Mouse (Mus musculus) heart, postnatal 10 days (tissue): ENCODE results near the gene Trank1. TPM values are rescaled to one million over a fixed set of nuclear protein-coding genes. Genes with fewer than 3 reads are reported as not detected.

Experiments used
- DNase-seq, 2 experiments: peaks; one replicate each; pipeline ENCODE4 v3.0.0; 2021
- intact Hi-C: fragments of 180-260 bp; cut with DNase I; formaldehyde crosslinking; loops from one replicate; pipeline ENCODE4 v1.15.1; 2025
- total RNA-seq, 2 experiments: library from RNA; stranded (reverse); gene quantifications; 2 replicates each; pipeline ENCODE4 v1.2.3; 2021

Trank1 gene
- total RNA-seq, result under 1 TPM; 0.02 TPM

DNA sequence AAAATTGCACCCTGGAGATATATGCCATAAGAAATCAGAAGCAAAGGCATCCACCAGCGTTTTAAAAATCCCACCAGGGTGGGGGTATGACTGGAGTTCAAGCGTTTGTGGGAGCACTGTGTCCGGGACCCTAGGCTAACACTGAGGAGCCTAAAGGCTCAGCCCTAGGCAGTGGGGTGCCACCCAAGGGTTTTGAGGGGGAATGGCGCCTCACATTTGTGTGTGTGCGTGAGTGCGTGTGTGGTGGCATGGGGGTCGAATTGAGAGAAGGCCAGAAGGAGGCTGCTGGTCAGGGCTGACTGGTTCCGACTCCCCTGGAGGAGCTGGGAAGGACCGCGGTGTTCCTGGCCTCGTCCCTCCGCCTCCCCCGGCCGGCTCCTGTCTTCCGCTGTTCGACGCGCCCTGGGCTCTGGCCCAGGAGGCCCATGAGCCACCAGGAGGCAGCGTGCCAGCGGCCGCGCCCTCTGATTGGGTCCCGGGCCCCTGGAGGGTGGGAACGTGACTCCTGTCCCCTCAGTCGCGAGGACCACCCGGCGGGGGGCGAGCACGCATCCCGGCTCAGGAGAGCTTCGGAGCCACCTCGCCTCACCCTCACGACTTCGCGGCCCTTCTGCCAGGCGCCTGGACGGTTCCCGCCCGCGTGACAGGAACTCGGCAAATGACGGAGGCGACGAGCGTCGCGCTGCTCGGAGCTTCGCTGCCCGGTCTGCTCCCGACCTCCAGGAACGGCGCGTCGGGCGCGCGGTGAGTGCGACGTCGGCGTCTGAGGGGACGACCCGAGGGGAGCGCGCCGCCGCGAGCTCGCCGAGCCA, at the start of gene Trank1:
Gene Trank1 (plus strand): TSS at position 709 of the 812 bp plus-strand sequence.
- peak; percentile 5 to 15 for DNase-seq
- intact Hi-C loops, result no loop called here

DNA sequence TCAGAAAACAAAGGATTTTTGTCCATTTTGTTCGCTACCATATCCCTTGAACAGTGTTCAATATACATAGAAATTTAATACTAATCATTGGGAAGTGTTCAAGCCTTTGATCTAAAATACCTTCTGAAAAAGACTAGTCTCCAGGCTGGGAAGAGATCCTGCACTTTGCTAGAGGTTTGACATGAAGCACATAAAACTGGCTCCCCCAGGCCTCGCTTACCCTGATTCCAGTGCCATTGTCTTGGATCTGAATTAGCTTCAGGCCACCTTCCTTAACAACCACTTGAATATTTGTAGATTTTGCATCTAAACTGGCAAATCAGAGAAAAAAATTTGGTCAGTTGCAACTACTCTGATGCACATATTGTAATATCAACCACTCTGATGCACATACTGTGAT, 43.5 kb upstream of the Trank1 start:
- intact Hi-C loops, result no loop called here
- no peak for DNase-seq

DNA sequence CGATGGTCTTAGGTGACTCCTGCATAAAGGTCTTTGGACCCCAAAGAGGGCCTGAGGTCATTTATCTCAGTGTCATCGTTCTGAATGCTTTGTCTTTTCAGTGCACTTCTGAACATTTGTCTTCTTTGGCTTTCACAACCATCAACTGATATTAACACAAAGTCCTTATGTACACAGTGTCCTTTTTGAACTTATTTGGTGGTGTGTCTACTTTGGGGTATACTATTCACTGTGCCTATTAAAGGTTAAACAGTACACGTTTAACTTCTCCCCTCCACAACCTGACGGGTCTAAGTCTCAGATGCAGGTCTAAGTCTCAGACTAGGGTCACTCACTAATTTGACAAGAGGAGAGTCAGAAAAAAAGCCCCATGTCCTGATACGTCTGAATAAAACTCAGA, 40.9 kb upstream of the Trank1 start:
- DNase-seq, result no peak
- intact Hi-C loops, result no loop called here

DNA sequence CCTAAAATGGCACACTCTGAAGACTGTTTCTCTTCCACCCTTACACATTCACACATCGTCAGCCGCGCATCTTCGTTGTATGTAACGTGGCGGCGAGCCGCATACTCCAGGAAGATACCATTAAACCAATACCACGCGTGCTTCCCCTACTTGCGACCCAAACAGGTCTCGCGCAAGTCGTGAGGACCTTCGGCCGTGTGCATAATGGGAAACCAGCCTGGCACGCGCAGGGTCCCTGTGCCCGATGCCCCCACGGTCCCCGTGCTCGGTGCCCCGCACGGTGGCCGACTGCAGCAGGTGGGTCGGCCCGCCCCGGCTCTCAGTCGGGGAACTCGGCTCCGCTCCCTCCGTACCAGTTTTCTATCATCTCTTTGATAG, 40.5 kb upstream of the Trank1 start:
- no peak for DNase-seq
- intact Hi-C loops, result no loop called here

DNA sequence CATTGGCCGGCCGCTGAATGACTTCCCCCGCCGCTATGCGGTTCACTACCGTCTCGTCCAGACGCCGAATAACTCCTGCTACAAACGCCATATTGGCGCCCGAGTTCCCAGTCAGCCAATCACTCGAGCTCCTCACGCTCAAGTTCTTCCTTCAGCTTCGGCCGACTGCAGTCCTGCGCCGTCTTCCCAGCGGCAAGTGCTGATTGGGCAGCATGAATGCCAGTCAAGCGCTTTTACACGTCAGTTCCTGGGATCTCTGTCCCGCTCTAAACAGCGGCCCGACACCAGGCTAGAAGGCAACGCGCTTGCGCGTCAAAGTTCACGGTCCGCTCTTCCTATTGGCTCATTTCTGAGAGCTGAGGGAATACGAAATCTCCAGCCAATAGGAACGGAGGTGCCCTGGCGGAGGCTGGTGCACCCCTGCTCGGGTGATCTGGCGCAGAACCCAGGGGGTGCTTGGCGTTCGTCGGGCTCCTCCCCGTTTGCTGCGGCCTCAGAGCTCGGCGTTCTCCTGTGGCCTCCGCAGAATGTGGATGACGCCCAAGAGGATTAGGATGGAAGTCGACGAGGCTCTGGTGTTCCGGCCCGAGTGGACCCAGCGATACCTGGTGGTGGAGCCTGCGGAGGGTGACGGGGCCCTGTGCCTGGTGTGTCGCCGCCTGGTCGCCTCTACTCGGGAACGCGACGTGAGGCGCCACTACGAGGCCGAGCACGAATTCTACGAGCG, 39.9 kb upstream of the Trank1 start, which contains the start of the genes Mlh1 and Epm2aip1:
Gene Mlh1 (minus strand): TSS at position 358 of the 727 bp plus-strand sequence.
Gene Epm2aip1 (plus strand): TSS at position 496 of the 727 bp plus-strand sequence.
- intact Hi-C loops, result no loop called here
- DNase-seq, result peak; percentile 100

DNA sequence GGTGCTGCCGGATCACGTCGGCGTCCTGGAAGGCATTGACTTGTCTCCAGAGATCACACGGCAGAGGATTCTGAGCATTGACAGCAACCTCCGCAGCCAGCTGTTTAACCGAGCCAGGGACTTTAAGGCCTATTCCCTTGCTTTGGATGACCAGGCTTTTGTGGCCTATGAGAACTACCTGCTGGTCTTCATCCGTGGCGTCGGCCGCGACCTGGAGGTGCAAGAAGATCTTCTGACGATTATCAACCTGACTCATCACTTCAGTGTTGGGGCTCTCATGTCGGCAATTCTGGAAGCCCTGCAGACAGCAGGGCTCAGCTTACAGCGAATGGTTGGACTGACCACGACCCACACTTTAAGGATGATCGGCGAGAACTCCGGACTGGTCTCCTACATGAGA, 39.2 kb upstream of the Trank1 start:
- intact Hi-C loops, result no loop called here
- no peak for DNase-seq

DNA sequence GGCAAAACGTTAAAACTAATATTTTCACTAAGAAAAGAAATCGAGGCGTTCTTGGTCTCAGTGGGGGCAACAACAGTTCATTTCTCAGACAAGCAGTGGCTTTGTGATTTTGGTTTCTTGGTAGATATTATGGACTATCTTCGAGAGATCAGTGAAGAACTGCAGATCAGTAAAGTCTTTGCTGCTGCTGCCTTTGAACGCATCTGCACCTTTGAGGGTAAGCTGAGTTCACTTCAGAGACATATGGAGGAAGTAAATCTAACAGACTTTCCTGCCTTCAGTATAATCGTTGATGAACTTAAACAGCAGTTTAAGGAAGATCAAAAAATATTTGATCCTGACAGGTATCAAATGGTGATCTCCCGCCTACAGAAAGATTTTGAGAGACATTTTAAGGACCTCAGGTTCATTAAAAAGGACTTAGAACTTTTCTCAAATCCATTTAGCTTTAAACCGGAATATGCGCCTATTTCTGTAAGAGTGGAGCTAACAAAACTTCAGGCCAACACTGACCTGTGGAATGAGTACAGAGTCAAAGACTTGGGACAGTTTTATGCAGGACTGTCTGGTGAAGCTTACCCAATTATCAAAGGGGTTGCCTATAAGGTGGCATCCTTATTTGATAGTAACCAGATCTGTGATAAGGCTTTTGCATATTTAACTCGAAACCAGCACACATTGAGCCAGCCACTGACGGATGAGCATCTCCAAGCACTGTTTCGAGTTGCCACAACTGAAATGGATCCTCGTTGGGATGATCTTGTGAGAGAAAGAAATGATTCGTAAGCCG, 38.3 kb upstream of the Trank1 start:
- intact Hi-C loops, result no loop called here

DNA sequence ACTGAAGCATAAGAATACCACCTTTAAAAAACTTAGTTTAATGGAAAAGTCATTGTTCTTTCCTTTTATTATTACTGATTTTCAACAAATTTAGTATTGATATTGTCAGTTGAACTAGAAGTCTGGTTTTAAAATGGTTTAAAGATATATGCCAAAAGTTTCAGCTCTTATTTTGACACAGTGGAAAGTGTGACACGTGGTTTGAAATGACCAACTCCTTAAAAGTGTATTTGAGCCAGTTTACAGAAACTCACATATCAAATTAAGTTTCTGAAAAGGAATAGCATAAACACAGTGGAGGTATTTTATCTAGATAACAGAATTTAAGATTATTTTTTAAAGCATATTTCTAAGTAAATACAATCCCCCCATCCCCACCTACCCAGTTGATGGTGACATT, 37.6 kb upstream of the Trank1 start:
- intact Hi-C loops, result no loop called here
- DNase-seq, result no peak

More for the DNA sequence above, 38.3 kb upstream of the Trank1 start:
- no peak for DNase-seq

DNA sequence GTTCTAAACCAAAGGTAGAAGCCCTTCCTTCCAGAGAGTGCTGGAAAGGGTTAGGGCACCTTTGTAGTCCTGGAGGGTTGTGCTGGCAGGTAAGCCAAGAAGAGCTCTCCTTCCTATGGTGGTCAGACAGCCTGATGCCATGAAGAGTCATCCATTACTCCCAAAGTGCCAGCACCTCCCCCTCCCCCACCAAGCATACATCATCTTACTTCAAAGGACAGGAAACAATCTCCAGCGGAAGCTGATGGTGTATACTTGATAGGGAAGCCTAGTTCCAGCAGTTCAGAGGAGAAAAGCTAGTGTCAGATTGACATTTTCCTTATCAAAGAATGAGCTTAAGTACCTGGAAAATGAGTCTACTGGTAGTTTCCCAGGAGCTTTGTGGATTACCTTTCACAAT, 36.4 kb upstream of the Trank1 start:
- intact Hi-C loops, result no loop called here
- no peak for DNase-seq

DNA sequence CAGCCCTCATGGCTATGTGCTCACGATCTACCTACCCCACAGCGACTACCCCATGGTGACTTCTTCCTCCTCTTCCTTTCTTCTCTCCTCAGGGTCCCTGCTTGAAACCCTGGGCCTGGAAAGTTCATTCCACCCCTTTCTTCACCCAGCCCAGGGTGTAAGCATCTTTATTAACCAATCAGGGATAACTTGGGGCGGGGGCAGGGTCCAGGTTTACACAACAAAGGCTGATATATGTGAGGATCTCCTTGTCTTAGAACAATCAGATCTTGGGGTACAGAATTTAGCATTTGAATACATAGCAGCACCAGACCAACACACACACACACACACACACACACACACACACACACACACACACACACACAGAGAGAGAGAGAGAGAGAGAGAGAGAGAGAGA, 26.5 kb upstream of the Trank1 start:
- DNase-seq, result no peak
- intact Hi-C loops, result no loop called here

DNA sequence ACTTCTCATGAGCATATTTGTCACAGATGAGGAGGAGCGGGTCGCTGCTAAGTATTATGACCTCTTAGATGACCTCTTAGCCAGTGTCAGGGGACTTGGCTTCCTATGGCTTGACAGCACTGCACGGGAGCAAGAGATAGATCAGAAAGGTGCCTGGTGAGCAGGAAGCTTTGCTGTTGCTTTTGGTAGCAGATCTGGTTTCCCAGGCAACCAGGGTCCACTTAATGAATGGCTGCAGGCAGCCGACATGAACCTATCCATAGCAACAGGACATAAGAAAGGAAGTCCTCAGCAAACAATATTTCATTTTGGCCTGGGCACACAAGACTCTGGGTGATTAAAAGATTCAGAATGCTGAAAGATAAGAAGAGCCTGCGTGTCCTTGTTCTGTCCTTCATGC, 25.9 kb upstream of the Trank1 start:
- DNase-seq, result no peak
- intact Hi-C loops, result no loop called here

DNA sequence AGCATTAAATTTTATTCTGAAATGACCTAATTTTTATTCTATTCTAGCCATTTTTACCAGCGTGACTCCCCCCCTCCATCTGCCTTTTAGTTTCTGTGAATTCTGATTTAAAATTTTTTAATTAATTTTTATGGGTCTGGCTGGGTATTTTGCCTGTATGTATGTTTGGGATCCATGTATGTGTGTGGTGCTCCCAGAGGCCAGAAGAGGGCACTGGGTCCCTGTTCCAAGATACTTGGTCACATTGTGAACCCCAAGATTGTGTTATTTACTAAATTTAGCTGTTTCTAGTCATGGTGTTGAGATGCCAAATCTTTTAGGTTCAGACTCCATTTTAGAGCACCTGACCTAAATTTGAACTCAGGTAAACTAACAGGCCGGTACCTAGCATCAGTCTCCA, 25.1 kb upstream of the Trank1 start:
- DNase-seq, result no peak
- intact Hi-C loops, result no loop called here

DNA sequence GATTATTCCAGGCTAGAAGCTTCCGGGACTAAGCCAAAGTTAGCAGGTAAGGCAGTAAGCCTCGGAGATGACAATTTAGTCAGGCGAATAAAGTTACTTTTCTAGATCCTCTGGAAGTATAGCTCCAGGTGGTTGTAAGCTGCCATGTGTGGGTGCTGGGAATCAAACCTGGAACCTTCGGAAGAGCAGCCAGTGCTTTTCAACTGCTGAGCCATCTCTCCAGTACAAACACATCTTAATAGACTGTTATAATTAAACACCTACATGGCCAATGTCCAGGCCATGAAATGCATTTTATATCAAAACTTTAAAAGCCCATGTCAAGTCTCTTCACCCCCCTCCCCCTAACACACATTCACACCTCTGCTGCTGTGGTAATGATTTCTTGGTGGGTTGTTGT, 23.6 kb upstream of the Trank1 start:
- DNase-seq, result no peak
- intact Hi-C loops, result no loop called here

DNA sequence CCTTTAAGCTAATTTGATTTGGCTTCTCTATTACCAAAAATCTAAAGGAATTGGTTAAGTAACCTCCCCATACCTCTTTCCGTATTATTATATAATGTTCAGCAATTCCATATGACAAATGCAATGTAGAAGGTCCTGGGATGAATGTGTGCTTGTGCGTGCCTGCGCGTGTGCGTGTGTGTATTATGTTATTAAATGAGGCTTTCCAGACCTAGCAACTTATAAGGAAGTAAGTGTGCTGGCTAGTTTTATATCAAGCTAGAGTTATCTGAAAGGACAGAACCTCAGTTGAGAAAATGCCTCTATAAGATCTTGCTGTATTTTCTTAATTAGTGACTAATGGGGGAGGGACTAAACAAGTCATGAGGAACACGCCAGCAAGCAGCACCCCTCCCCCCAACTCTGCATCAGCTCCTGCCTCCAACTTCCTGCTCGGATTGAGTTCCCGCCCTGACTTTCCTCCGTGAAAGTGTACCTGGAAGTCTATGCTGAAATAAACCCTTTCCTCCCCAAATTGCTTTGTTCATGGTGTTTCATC, 22.2 kb upstream of the Trank1 start:
- DNase-seq, result no peak
- intact Hi-C loops, result no loop called here

DNA sequence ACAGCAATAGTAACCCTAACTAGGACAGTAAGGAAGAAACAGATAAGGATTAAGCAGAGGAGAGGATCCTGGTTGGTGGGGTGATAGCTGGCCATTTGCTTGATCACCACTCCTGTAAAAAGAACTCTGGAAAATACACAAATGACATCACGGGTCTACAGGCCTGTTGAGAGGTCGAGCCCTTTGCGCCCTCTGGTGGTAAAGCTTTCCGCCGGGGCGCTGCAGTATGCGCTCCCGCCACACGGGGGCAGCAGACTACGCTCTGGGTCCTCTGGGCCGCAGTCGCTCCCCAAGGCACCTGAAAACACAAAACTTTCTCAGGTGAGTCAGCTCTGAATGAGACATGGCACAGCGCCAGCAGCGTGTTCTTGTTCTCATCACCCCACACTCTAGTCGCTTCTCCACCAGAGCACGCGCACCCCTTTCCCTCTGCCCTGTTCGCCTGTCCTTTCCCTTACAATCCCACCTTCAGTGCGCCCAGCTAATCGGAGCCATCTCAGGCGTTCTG, 21.7 kb upstream of the Trank1 start:
- DNase-seq, result peak; percentile 92 to 96
- intact Hi-C loops, result loop anchor here (1.0 to 2.0 kb wide), 2 partner anchors 189 to 293 kb away; no protein-coding TSS in a partner anchor

DNA sequence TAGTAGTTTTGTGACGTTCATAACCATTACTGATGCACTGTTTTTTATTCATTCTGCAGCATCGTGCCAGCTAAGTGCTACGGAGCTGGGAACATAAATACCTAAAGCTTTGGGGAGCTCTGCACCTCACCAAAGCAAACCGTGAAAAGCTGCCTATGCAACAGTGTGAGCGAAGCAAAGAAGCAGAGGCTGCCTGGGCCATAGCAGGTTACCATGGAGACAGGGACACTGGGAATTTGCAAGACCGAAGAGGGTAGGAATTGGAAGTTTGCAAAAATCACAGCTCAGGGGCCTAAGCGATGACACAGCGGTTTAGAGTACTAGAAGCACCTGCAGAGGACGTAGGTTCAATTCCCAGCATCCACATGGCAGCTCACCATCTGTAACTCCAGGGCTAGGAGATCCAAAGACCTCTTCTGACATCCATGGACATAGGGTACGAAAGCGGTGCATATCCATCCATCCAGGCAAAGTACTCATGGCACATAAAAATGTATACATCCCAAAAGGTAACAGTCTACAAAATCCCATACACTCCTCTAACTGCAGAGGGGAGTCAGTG, 20.9 kb upstream of the Trank1 start:
- no peak for DNase-seq
- intact Hi-C loops, result loop anchor here (1.0 to 2.0 kb wide), 2 partner anchors 189 to 294 kb away; no protein-coding TSS in a partner anchor

DNA sequence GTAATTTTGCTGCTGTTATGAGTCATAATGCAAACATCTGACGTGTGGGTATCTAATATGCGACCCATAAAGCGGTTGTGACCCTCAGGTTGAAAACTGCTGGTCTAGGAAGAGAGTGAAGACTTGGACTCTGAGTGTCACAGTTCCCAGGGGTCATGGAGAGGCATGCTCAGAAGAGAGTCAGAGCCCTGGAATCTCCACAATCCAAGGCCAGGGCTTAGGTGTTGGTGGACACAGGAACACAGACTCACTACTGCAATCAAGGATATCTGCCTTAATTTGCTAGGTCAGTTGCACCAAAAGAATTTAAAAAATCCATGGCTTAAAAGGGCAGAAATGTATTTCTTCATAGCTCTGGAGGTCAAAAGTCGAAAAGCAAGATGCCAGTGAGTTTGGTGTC, 18.3 kb upstream of the Trank1 start:
- intact Hi-C loops, result no loop called here

DNA sequence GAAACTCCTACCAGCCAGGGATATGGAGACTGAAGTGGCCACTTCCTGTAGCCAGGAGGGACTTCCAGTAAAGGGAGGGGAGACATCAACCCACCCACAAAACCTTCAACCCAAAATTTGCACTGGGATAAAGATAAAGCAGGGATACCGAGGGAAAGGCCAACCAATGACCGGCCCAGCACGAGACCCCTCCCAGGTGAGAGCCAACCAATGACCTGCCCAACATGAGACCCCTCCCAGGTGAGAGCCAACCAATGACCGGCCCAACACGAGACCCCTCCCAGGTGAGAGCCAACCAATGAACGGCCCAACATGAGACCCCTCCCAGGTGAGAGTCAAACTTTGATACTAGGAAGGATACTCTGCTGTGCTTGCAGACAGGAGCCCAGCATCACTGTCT, 16.6 kb upstream of the Trank1 start:
- no peak for DNase-seq
- intact Hi-C loops, result no loop called here

More for the DNA sequence above, 18.3 kb upstream of the Trank1 start:
- no peak for DNase-seq

DNA sequence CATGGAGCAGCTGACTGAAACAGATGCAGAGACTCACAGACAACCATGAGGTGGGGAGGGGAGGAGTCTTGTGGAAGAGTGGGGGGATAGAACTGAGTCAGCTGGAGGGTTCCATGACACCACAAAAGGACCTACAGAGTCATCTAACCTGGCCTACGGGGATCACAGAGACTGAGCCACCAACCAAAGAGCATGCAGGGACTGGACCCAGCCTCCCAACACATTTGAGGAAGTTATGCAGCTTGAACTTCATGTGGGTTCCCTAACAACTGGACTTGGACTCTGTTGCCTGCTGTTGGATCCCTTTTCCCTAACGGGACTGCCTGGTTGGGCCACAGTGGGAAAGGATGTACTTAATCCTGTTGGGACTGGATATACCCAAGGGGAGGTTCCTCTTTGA, 16.2 kb upstream of the Trank1 start:
- intact Hi-C loops, result no loop called here
- no peak for DNase-seq

DNA sequence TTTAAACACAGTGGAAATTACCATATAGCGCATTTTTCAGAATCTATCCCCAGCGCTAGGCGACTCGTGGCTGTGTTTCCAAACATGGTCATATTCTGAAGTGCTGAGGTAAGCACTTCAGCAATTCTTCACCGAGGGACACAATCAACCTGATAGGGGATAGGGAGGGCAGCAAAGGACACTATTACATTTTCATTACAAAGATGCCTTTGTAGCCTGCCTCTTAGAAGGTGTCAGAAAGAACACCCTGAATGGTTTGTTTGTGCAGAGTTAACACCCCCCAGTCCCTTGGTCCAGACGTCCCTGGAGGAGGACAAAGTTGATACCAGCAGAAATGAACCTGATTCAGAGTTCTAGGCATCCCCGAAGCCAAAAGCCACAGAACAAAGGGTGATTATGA, 15.1 kb upstream of the Trank1 start:
- intact Hi-C loops, result no loop called here
- DNase-seq, result no peak
